Mouse (Mus musculus): ENCODE results near the gene Brpf3.
"Not testable (repeated sequence)": the region's sequence is repeated elsewhere in the genome, so short reads cannot be mapped to it uniquely, and the experiment has no call there.

Gene Brpf3

GRCm38 (mm10) chr17:28799291-28800160 lies 1.4 kb upstream of the Brpf3 start:
- no peak for DNase-seq (ENCODE audit: low spot score in 2 of 2)

- no peak for DNase-seq (ENCODE audit: low spot score in 2 of 2)
These were observed 614 bp upstream of the Brpf3 start for GRCm38 (mm10) chr17:28800281-28800670.

GRCm38 (mm10) chr17:28801474-28802005 lies 650 bp downstream of the Brpf3 start:
- peak; percentile 95 to 96 for DNase-seq (ENCODE audit: low spot score in 2 of 2)

GRCm38 (mm10) chr17:28802006-28802481 lies 1.2 kb downstream of the Brpf3 start:
- DNase-seq (ENCODE audit: low spot score in 2 of 2), result no peak

GRCm38 (mm10) chr17:28803316-28803715 lies 2.4 kb downstream of the Brpf3 start:
- no peak for DNase-seq (ENCODE audit: low spot score in 2 of 2)

GRCm38 (mm10) chr17:28804973-28805372 lies 4.1 kb downstream of the Brpf3 start:
- no peak for DNase-seq (ENCODE audit: low spot score in 2 of 2)

- DNase-seq (ENCODE audit: low spot score in 2 of 2), result no peak
These were observed 5.9 kb downstream of the Brpf3 start for GRCm38 (mm10) chr17:28806770-28807169.

- DNase-seq (ENCODE audit: low spot score in 2 of 2), result no peak
These were observed 7.8 kb downstream of the Brpf3 start for GRCm38 (mm10) chr17:28808714-28809113.

GRCm38 (mm10) chr17:28809175-28809831 lies 8.4 kb downstream of the Brpf3 start:
- DNase-seq (ENCODE audit: low spot score in 2 of 2), result no peak

- DNase-seq (ENCODE audit: low spot score in 2 of 2), result no peak
These were observed 11.5 kb downstream of the Brpf3 start for GRCm38 (mm10) chr17:28812345-28812744.

- DNase-seq (ENCODE audit: low spot score in 2 of 2), result no peak
These were observed 13.7 kb downstream of the Brpf3 start for GRCm38 (mm10) chr17:28814529-28815097.

- no peak for DNase-seq (ENCODE audit: low spot score in 2 of 2)
These were observed 14.6 kb downstream of the Brpf3 start for GRCm38 (mm10) chr17:28815384-28816004.

GRCm38 (mm10) chr17:28816326-28816725 lies 15.4 kb downstream of the Brpf3 start:
- DNase-seq (ENCODE audit: low spot score in 2 of 2), result not testable (repeated sequence)

- no peak for DNase-seq (ENCODE audit: low spot score in 2 of 2)
These were observed 16.3 kb downstream of the Brpf3 start for GRCm38 (mm10) chr17:28816875-28817811.

GRCm38 (mm10) chr17:28820189-28820588 lies 19.3 kb downstream of the Brpf3 start:
- no peak for DNase-seq (ENCODE audit: low spot score in 2 of 2)

- DNase-seq (ENCODE audit: low spot score in 2 of 2), result no peak
These were observed 22.3 kb downstream of the Brpf3 start for GRCm38 (mm10) chr17:28823004-28823745.

- DNase-seq (ENCODE audit: low spot score in 2 of 2), result no peak
These were observed 22.9 kb downstream of the Brpf3 start for GRCm38 (mm10) chr17:28823749-28824148.

- DNase-seq (ENCODE audit: low spot score in 2 of 2), result no peak
These were observed 24.0 kb downstream of the Brpf3 start for GRCm38 (mm10) chr17:28824896-28825295.

- no peak for DNase-seq (ENCODE audit: low spot score in 2 of 2)
These were observed 24.6 kb downstream of the Brpf3 start for GRCm38 (mm10) chr17:28825359-28826041.
